Mouse (Mus musculus) heart, postnatal 0 days (tissue): ENCODE measurements at regions not wholly inside any gene's neighbourhood (a gene's known extent, or its start where the extent isn't known, plus 50 kb on each side); places are given as distances from the start of the nearest gene placed in this dataset.

Experiments
- CTCF ChIP-seq: IDR thresholded peaks from 2 replicates; pipeline ENCODE4 v1.5.1; 2016; ENCODE audit warnings: antibody characterized with exemption, control low read depth, low read depth
- EP300 ChIP-seq: IDR thresholded peaks from 2 replicates; pipeline ENCODE4 v1.6.1; 2016; ENCODE audit warnings: antibody characterized with exemption, low read depth

- TF ChIP-seq CTCF (no peak), EP300 (no peak)
Observed at GRCm38 (mm10) chr1:161707049-161707448, 81.2 kb downstream of the Fasl start.
